Mouse (Mus musculus) neural tube, embryonic 11.5 days (tissue): ENCODE data around the gene Tnfsf14. TPM values are rescaled to one million over a fixed set of nuclear protein-coding genes. Genes with fewer than 3 reads are reported as not detected.

ENCODE experiments used
- ATAC-seq: fragments of 200-750 bp; cut with Nextera tagmentation; 2 replicates; pipeline ENCODE4 v1.8.0; 2017; ENCODE audit warnings: moderate number of reproducible peaks, mild to moderate bottlenecking, moderate TSS enrichment, moderate library complexity; ENCODE audit not compliant: insufficient read depth, low FRiP score, low TSS enrichment
- DNase-seq: peaks from one replicate; pipeline ENCODE4 v3.0.0-alpha.2; 2015; ENCODE audit warnings: low spot score
- H3K27ac ChIP-seq: fragments of 300-500 bp; sonication (generic); 2 replicates; pipeline ENCODE4 v1.5.1; 2014; ENCODE audit warnings: low read depth, mild to moderate bottlenecking, low read length
- H3K27me3 ChIP-seq: fragments of 300-500 bp; sonication (generic); 2 replicates; pipeline ENCODE4 v1.6.1; 2014; ENCODE audit warnings: mild to moderate bottlenecking, low read length, mixed read lengths; ENCODE audit not compliant: control insufficient read depth, insufficient read depth
- H3K36me3 ChIP-seq: fragments of 300-500 bp; sonication (generic); 2 replicates; pipeline ENCODE4 v1.6.1; 2014; ENCODE audit warnings: mild to moderate bottlenecking, low read length, moderate library complexity, mixed read lengths; ENCODE audit not compliant: control insufficient read depth, insufficient read depth
- H3K4me1 ChIP-seq: fragments of 300-500 bp; sonication (generic); 2 replicates; pipeline ENCODE4 v1.6.1; 2014; ENCODE audit warnings: low read length, mixed read lengths; ENCODE audit not compliant: control insufficient read depth, insufficient read depth
- H3K4me2 ChIP-seq: fragments of 300-500 bp; sonication (generic); 2 replicates; pipeline ENCODE4 v1.6.1; 2014; ENCODE audit warnings: low read depth, mild to moderate bottlenecking, moderate library complexity
- H3K4me3 ChIP-seq: fragments of 300-500 bp; sonication (generic); 2 replicates; pipeline ENCODE4 v1.5.1; 2014; ENCODE audit warnings: low read depth, low read length
- H3K9ac ChIP-seq: fragments of 300-500 bp; sonication (generic); 2 replicates; pipeline ENCODE4 v1.6.1; 2014; ENCODE audit warnings: mild to moderate bottlenecking, low read length
- H3K9me3 ChIP-seq: fragments of 300-500 bp; sonication (generic); 2 replicates; pipeline ENCODE4 v1.6.1; 2016; ENCODE audit warnings: low read length; ENCODE audit not compliant: control insufficient read depth
- WGBS: fragments of 180-500 bp; shearing (Covaris S2); extraction: QIAGEN DNeasy Blood & Tissue Kit; methylation state at CpG from one replicate; pipeline ENCODE4 v1.1.7; 2014; 5-methylcytosine and 5-hydroxymethylcytosine counted together
- polyA plus RNA-seq: library from polyadenylated mRNA; unstranded; fragments of >200 nt; fragmentation: Nextera tagmentation; extraction: Ambion mirVana; gene quantifications from 2 replicates; pipeline ENCODE4 v1.2.1, GENCODE M21; 2014

Tnfsf14 gene
- 0.28 TPM in 1 of 2 replicates, not detected in the other for polyA plus RNA-seq

DNA sequence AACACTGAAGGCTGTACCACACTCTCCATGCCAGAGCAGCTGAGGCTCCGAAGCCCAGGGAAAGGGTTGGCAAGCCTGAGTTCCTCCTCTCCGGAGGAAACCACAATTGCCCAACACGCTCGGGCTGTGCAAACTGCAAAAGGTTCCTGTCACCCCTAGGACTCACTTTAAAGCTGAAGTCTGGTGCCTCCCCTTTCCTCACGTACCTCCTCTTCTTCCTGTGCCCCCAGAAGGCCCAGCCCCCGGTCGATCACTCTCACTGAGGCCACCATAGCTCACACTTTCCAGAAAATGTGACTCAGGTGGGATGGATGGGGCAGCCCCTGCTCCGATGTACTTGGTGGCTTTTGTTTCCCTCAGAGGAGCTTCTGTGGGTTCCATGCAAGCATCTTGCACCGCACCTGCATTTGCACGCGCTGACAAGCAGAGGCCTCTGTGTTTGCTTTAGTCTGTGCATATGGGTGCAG, at the start of gene Tnfsf14:
TSS of gene Tnfsf14 (minus strand) at position 137 of the 467 bp plus-strand sequence.
- WGBS, result 82% methylated on average over 11 of the region's 11 CpGs
- no peaks in the 10 kb centered on the region for H3K36me3 ChIP-seq
- H3K9ac ChIP-seq, result no peak within 1 kb of the TSS
- ATAC-seq (no peak), DNase-seq (no peak)
- no peak within 1 kb of the TSS for H3K27ac ChIP-seq
- no peaks in the 10 kb centered on the region for H3K9me3 ChIP-seq
- H3K27me3 ChIP-seq, result no peaks in the 10 kb centered on the region
- H3K4me2 ChIP-seq, result no peak within 1 kb of the TSS
- no peak within 1 kb of the TSS for H3K4me3 ChIP-seq
- H3K4me1 ChIP-seq, result no peaks in the 10 kb centered on the region

DNA sequence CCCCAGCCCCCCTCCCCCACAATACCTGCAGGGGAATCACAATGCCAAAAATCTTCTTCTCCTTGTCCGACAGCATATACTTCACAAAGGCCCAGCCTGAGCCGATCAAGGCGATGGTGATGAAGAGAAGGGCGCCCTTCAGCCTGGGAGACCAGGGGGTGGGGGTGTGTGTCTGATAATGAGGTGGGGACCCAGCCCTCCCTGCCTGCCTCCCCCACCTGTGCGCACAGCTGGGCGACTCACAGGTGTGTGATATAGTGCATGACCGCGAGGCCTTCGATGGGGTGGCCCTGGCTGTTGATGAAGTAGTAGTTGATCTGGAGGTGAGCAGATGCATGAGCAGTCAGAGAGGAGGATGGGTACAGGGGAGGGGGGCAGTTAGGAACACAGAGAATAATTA, 43.2 kb upstream of the Tnfsf14 start:
- ATAC-seq (no peak), DNase-seq (no peak)
- Histone ChIP-seq H3K27me3 (no peaks in the 10 kb centered on the region), H3K4me3 (no peak overlapping the region), H3K27ac (no peak overlapping the region), H3K36me3 (peaks cover 10% of the 10 kb centered on the region), H3K4me1 (no peaks in the 10 kb centered on the region), H3K9ac (no peak overlapping the region), H3K9me3 (no peaks in the 10 kb centered on the region), H3K4me2 (no peak overlapping the region)
- WGBS, result 93% methylated on average over 9 of the region's 9 CpGs

DNA sequence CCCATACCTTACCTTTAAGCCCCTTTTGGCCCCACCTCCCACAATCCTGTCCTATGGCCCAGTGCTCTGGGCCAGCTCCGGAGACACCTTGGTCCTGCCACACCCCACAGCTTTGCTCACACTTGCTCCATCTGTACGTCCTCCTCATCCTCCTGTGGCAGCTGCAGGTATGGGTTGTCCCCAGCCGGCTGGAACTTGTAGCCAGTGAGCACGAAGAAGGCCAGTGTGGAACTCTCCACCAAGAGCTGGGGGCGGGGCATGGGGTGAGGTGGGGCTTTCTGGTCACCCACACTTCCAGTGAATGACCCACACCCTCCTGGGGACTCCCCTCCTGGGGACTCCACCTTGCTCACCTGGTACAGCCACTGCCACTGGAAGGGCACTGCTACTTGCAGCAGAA, 41.8 kb upstream of the Tnfsf14 start:
- DNase-seq (no peak), ATAC-seq (no peak)
- Histone ChIP-seq H3K9ac (no peak overlapping the region), H3K27me3 (no peaks in the 10 kb centered on the region), H3K36me3 (peaks cover 10% of the 10 kb centered on the region), H3K4me1 (no peaks in the 10 kb centered on the region), H3K9me3 (no peaks in the 10 kb centered on the region), H3K4me2 (no peak overlapping the region), H3K4me3 (no peak overlapping the region), H3K27ac (no peak overlapping the region)
- 87% methylated on average over 5 of the region's 5 CpGs for WGBS

DNA sequence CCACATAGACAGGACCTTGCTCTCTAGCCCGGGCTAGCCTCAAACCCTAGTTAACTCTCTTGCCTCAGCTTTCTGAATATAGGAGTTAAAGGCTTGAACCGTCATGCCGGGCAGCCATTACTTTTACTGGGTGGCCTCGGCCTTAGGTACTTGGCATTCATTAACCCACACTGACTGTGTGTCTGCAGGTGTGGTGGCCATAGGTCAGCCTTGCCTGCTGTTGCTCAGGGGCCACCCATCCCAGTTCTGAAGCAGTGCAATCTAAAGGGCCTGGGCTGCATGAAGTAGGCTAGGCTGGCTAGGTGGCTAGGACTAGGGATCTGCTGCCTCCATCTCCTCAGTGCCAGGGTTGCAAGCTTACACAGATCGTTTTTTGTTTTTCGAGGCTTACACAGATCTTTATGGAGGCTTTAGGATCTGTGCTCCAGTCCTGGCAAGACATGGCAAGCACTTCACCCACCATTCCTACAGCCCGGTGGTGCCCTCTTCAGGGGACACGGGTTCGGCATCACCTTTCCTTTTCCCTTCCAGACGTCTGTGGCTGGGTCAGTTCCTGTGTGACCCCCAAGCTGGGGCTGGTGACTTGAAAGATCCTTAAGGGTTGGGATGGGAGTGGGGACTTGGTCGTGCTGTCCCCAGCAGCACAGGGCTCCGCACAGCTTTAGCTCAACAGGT, 40.4 kb upstream of the Tnfsf14 start:
- H3K4me1 ChIP-seq, result no peaks in the 10 kb centered on the region
- WGBS, result 87% methylated on average over 12 of the region's 12 CpGs
- H3K36me3 ChIP-seq, result peaks cover 10% of the 10 kb centered on the region
- no peak overlapping the region for H3K27ac ChIP-seq
- H3K27me3 ChIP-seq, result no peaks in the 10 kb centered on the region
- no peak overlapping the region for H3K9ac ChIP-seq
- ATAC-seq (no peak), DNase-seq (no peak)
- H3K4me3 ChIP-seq, result no peak overlapping the region
- H3K4me2 ChIP-seq, result no peak overlapping the region
- no peaks in the 10 kb centered on the region for H3K9me3 ChIP-seq

DNA sequence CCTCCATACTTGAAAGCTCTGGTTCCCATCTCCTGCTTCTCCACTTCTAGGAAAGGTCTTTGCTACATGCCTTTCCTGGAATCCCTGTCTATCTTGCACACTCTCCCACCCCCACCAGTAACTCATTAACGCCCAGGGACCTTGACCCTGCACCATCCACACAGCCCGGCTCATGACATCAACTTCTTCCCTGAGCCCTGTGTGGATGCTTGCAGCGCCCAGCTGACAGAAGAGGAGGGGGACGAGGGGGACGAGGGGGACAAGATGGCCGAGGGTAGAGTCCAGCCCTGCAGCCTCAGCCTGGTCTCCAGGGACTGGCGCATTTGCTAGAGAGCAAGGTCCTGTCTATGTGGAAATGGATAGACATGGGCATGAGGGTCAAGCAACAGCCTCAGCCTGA, 39.1 kb upstream of the Tnfsf14 start:
- Histone ChIP-seq H3K27me3 (no peaks in the 10 kb centered on the region), H3K4me3 (no peak overlapping the region), H3K9me3 (no peaks in the 10 kb centered on the region), H3K36me3 (peaks cover 10% of the 10 kb centered on the region), H3K4me2 (no peak overlapping the region), H3K9ac (no peak overlapping the region), H3K27ac (no peak overlapping the region), H3K4me1 (no peaks in the 10 kb centered on the region)
- peak; percentile 27 for DNase-seq
- 56% methylated on average over 7 of the region's 7 CpGs for WGBS
- ATAC-seq, result peak; percentile 42; the same call in 1 of the 2 replicates

DNA sequence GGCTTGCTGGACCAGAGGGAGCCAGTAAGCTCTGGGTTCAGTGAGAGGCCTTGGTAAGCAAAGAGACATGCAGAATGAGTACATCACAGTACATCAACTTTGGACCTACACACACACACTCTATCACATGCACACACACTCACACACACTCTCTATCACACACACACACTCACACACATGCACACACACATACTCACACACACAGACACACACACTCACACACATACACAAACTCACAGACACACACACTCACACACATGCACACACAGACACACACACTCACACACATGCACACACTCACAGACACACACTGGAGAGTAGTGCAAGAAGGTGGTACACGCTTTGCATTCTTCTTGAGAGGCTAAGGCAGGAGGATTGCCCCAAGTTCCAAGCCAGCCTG, 38.2 kb upstream of the Tnfsf14 start:
- no peaks in the 10 kb centered on the region for H3K4me1 ChIP-seq
- no peak overlapping the region for H3K9ac ChIP-seq
- H3K27ac ChIP-seq, result no peak overlapping the region
- H3K27me3 ChIP-seq, result no peaks in the 10 kb centered on the region
- H3K36me3 ChIP-seq, result peaks cover 7% of the 10 kb centered on the region
- ATAC-seq, result no peak
- no peak for DNase-seq
- H3K4me2 ChIP-seq, result no peak overlapping the region
- H3K9me3 ChIP-seq, result no peaks in the 10 kb centered on the region
- WGBS, result 89% methylated on average over 1 of the region's 1 CpGs
- H3K4me3 ChIP-seq, result no peak overlapping the region

DNA sequence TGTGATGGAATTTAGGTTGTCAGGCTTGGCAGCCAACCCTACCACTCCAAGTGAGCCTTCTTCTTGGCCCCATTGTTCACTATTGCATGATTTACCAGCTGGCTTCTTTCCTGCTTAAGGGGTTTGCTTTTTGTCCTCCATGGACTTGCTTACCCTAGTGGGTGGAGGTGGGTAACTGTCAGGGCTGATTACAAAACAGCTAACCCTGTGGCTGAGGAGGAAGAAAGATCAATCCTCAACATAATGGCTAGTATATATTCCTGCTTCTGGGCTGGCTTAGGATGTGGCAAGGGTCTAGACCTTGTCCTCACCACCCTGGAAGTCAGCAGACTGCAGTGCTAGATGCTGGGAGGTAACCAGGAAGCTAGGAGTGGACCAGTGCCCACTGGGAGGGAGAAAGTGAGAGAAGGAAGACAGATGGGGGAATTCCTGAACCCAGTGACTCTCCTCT, 37.4 kb upstream of the Tnfsf14 start:
- ATAC-seq, result no peak
- no peak for DNase-seq
- peaks cover 3% of the 10 kb centered on the region for H3K36me3 ChIP-seq

DNA sequence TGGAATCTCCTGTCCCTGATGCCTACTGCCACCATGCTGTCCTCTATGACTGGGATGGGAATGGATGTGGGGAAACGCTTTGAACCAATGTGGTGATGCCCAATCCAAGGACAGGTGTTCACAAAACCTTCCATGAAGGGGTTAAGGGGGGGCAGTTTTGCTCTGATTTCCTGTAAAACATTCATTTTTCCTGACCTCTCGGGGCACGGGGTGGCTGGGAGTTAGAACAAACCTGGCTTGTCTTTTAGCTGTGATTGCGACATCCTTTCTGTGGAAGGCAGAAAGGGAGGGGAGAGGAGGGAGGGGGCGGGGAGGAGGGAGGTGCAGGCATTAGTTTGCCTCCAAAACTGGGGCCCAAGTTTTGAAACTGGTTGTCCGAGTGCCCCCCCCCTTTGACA, 36.8 kb upstream of the Tnfsf14 start:
- H3K36me3 ChIP-seq, result peaks cover 3% of the 10 kb centered on the region; the same call in 1 of the 2 replicates
- H3K27ac ChIP-seq, result no peak overlapping the region
- no peaks in the 10 kb centered on the region for H3K27me3 ChIP-seq
- no peak for DNase-seq
- no peaks in the 10 kb centered on the region for H3K4me1 ChIP-seq
- no peak for ATAC-seq
- no peak overlapping the region for H3K9ac ChIP-seq
- no peaks in the 10 kb centered on the region for H3K9me3 ChIP-seq
- 86% methylated on average over 6 of the region's 6 CpGs for WGBS
- H3K4me2 ChIP-seq, result no peak overlapping the region
- no peak overlapping the region for H3K4me3 ChIP-seq

More for the DNA sequence above, 37.4 kb upstream of the Tnfsf14 start:
- H3K9me3 ChIP-seq, result no peaks in the 10 kb centered on the region
- H3K4me2 ChIP-seq, result no peak overlapping the region
- no peaks in the 10 kb centered on the region for H3K27me3 ChIP-seq
- H3K27ac ChIP-seq, result no peak overlapping the region
- no peaks in the 10 kb centered on the region for H3K4me1 ChIP-seq
- H3K4me3 ChIP-seq, result no peak overlapping the region
- no peak overlapping the region for H3K9ac ChIP-seq
